Mouse (Mus musculus): ENCODE measurements around the gene Gm8879. TPM values are rescaled to one million over a fixed set of nuclear protein-coding genes. Genes with fewer than 3 reads are reported as not detected.

The Gm8879 gene
- polyA plus RNA-seq (2014; fragmentation: Illumina TruSeq; extraction: RNeasy Lipid Tissue Mini Kit (QIAGEN cat#74804); ENCODE audit: low read depth, low replicate concordance): not detected

GRCm38 (mm10) chr5:11127334-11127733 lies at the start of gene Gm8879:
Gene Gm8879, plus strand, starts transcription at chr5:11127634.

Other genes with a start within 250 kb of the Gm8879 start
- gene Gm8871, start 179.8 kb upstream of the Gm8879 start, polyA plus RNA-seq (2014; fragmentation: Illumina TruSeq; extraction: RNeasy Lipid Tissue Mini Kit (QIAGEN cat#74804); ENCODE audit: low read depth, low replicate concordance): not detected
- not detected for gene Gm8857, start 179.8 kb upstream of the Gm8879 start, polyA plus RNA-seq (2014; fragmentation: Illumina TruSeq; extraction: RNeasy Lipid Tissue Mini Kit (QIAGEN cat#74804); ENCODE audit: low read depth, low replicate concordance)
- not detected for gene Gm5861, start 55.4 kb downstream of the Gm8879 start, polyA plus RNA-seq (2014; fragmentation: Illumina TruSeq; extraction: RNeasy Lipid Tissue Mini Kit (QIAGEN cat#74804); ENCODE audit: low read depth, low replicate concordance)
- not detected for gene Gm8890, start 128.4 kb downstream of the Gm8879 start, polyA plus RNA-seq (2014; fragmentation: Illumina TruSeq; extraction: RNeasy Lipid Tissue Mini Kit (QIAGEN cat#74804); ENCODE audit: low read depth, low replicate concordance)
- not detected for gene Speer1, start 213.9 kb downstream of the Gm8879 start, polyA plus RNA-seq (2014; fragmentation: Illumina TruSeq; extraction: RNeasy Lipid Tissue Mini Kit (QIAGEN cat#74804); ENCODE audit: low read depth, low replicate concordance)